Mouse (Mus musculus) ovary, postnatal 10 days (tissue): Measurements from ENCODE around the gene Ccdc96.

Experiments
- DNase-seq: peaks from one replicate; pipeline ENCODE4 v3.0.0; 2022; ENCODE audit warnings: low spot score

The Ccdc96 gene

DNA sequence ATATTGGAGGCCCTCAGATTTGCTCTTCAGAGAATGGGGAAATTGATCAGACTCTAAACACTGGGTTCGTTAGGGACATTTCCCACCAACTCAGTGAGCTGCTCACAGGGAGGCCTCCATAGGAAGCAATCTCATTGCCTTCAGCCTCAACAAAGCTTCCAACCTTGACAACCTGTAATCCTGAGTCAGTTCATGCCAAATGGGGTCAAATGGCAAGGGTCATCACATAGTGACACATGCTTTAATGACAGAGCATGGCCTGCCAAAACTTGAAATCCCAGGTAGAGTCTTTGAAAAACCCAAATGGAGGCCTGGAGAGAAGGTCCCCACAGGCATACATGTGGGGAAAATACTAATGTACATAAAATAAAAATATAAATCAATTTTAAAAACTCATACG lies 42.5 kb downstream of the Ccdc96 start:
- no peak for DNase-seq

GRCm38 (mm10) chr5:36529698-36530097 lies 45.3 kb downstream of the Ccdc96 start:
- DNase-seq: no peak

GRCm38 (mm10) chr5:36530129-36530751 lies 45.9 kb downstream of the Ccdc96 start:
- DNase-seq: peak; percentile 86

GRCm38 (mm10) chr5:36534455-36535030 lies 50.2 kb downstream of the Ccdc96 start:
- no peak for DNase-seq

- no peak for DNase-seq
Measured at GRCm38 (mm10) chr5:36535438-36536176, 51.2 kb downstream of the Ccdc96 start.

- DNase-seq: no peak
Measured at GRCm38 (mm10) chr5:36536424-36536823, 52.0 kb downstream of the Ccdc96 start.
